Mouse (Mus musculus): ENCODE results near the gene Foxn1. TPM values are rescaled to one million over a fixed set of nuclear protein-coding genes. Genes with fewer than 3 reads are reported as not detected.

Foxn1 gene
- polyA plus RNA-seq (2015; fragmentation: Illumina TruSeq; extraction: RNeasy Lipid Tissue Mini Kit (QIAGEN cat#74804); ENCODE audit: insufficient read depth, low read depth, low replicate concordance) = not detected

GRCm38 (mm10) chr11:78386508-78387043 is at the start of gene Foxn1:
TSS of gene Foxn1 (minus strand) at chr11:78386558.

GRCm38 (mm10) chr11:78422055-78422819 is 35.9 kb upstream of the Foxn1 start, which contains the start of gene Slc13a2:
TSS of gene Slc13a2 (minus strand) at chr11:78422217.

GRCm38 (mm10) chr11:78343381-78344327 is 42.7 kb downstream of the Foxn1 start, which contains the start of gene Unc119:
TSS of gene Unc119 (plus strand) at chr11:78343482.

GRCm38 (mm10) chr11:78327634-78328511 is 58.5 kb downstream of the Foxn1 start, which contains the start of gene Pigs:
TSS of gene Pigs (plus strand) at chr11:78328415.

GRCm38 (mm10) chr11:78322860-78323259 is 63.5 kb downstream of the Foxn1 start, which contains the start of gene Aldoc:
TSS of gene Aldoc (plus strand) at chr11:78322968.

Other genes starting within 250 kb of the Foxn1 start
- 4.2 TPM for gene Traf4, start 221.0 kb downstream of the Foxn1 start, polyA plus RNA-seq (2015; fragmentation: Illumina TruSeq; extraction: RNeasy Lipid Tissue Mini Kit (QIAGEN cat#74804); ENCODE audit: insufficient read depth, low read depth, low replicate concordance)
- gene Nek8, start 209.9 kb downstream of the Foxn1 start, polyA plus RNA-seq (2015; fragmentation: Illumina TruSeq; extraction: RNeasy Lipid Tissue Mini Kit (QIAGEN cat#74804); ENCODE audit: insufficient read depth, low read depth, low replicate concordance) = 2.8 TPM
- gene Tlcd1, start 209.8 kb downstream of the Foxn1 start, polyA plus RNA-seq (2015; fragmentation: Illumina TruSeq; extraction: RNeasy Lipid Tissue Mini Kit (QIAGEN cat#74804); ENCODE audit: insufficient read depth, low read depth, low replicate concordance) = 4.9 TPM
- 699 TPM for gene Rpl23a, start 203.0 kb downstream of the Foxn1 start, polyA plus RNA-seq (2015; fragmentation: Illumina TruSeq; extraction: RNeasy Lipid Tissue Mini Kit (QIAGEN cat#74804); ENCODE audit: insufficient read depth, low read depth, low replicate concordance)
- 8.5 TPM for gene Rab34, start 198.1 kb downstream of the Foxn1 start, polyA plus RNA-seq (2015; fragmentation: Illumina TruSeq; extraction: RNeasy Lipid Tissue Mini Kit (QIAGEN cat#74804); ENCODE audit: insufficient read depth, low read depth, low replicate concordance)
- gene Proca1, start 193.2 kb downstream of the Foxn1 start, polyA plus RNA-seq (2015; fragmentation: Illumina TruSeq; extraction: RNeasy Lipid Tissue Mini Kit (QIAGEN cat#74804); ENCODE audit: insufficient read depth, low read depth, low replicate concordance) = 2.8 TPM
- 21.8 TPM for gene Sdf2, start 140.8 kb downstream of the Foxn1 start, polyA plus RNA-seq (2015; fragmentation: Illumina TruSeq; extraction: RNeasy Lipid Tissue Mini Kit (QIAGEN cat#74804); ENCODE audit: insufficient read depth, low read depth, low replicate concordance)
- 10.6 TPM for gene Supt6, start 140.6 kb downstream of the Foxn1 start, polyA plus RNA-seq (2015; fragmentation: Illumina TruSeq; extraction: RNeasy Lipid Tissue Mini Kit (QIAGEN cat#74804); ENCODE audit: insufficient read depth, low read depth, low replicate concordance)
- gene 2610507B11Rik, start 124.8 kb downstream of the Foxn1 start, polyA plus RNA-seq (2015; fragmentation: Illumina TruSeq; extraction: RNeasy Lipid Tissue Mini Kit (QIAGEN cat#74804); ENCODE audit: insufficient read depth, low read depth, low replicate concordance) = 29.5 TPM
- gene BC030499, start 95.7 kb downstream of the Foxn1 start, polyA plus RNA-seq (2015; fragmentation: Illumina TruSeq; extraction: RNeasy Lipid Tissue Mini Kit (QIAGEN cat#74804); ENCODE audit: insufficient read depth, low read depth, low replicate concordance) = not detected
- gene Spag5, start 85.0 kb downstream of the Foxn1 start, polyA plus RNA-seq (2015; fragmentation: Illumina TruSeq; extraction: RNeasy Lipid Tissue Mini Kit (QIAGEN cat#74804); ENCODE audit: insufficient read depth, low read depth, low replicate concordance) = not detected
- 1.1 TPM for gene Aldoc, start 63.6 kb downstream of the Foxn1 start, polyA plus RNA-seq (2015; fragmentation: Illumina TruSeq; extraction: RNeasy Lipid Tissue Mini Kit (QIAGEN cat#74804); ENCODE audit: insufficient read depth, low read depth, low replicate concordance)
- 7.7 TPM for gene Pigs, start 58.1 kb downstream of the Foxn1 start, polyA plus RNA-seq (2015; fragmentation: Illumina TruSeq; extraction: RNeasy Lipid Tissue Mini Kit (QIAGEN cat#74804); ENCODE audit: insufficient read depth, low read depth, low replicate concordance)
- gene Unc119, start 43.1 kb downstream of the Foxn1 start, polyA plus RNA-seq (2015; fragmentation: Illumina TruSeq; extraction: RNeasy Lipid Tissue Mini Kit (QIAGEN cat#74804); ENCODE audit: insufficient read depth, low read depth, low replicate concordance) = 3.8 TPM
- gene Slc13a2, start 35.7 kb upstream of the Foxn1 start, polyA plus RNA-seq (2015; fragmentation: Illumina TruSeq; extraction: RNeasy Lipid Tissue Mini Kit (QIAGEN cat#74804); ENCODE audit: insufficient read depth, low read depth, low replicate concordance) = not detected
- gene Slc46a1, start 79.1 kb upstream of the Foxn1 start, polyA plus RNA-seq (2015; fragmentation: Illumina TruSeq; extraction: RNeasy Lipid Tissue Mini Kit (QIAGEN cat#74804); ENCODE audit: insufficient read depth, low read depth, low replicate concordance) = 2.1 TPM
- gene Sarm1, start 111.2 kb upstream of the Foxn1 start, polyA plus RNA-seq (2015; fragmentation: Illumina TruSeq; extraction: RNeasy Lipid Tissue Mini Kit (QIAGEN cat#74804); ENCODE audit: insufficient read depth, low read depth, low replicate concordance) = 2.0 TPM
- 22.4 TPM for gene Vtn, start 112.5 kb upstream of the Foxn1 start, polyA plus RNA-seq (2015; fragmentation: Illumina TruSeq; extraction: RNeasy Lipid Tissue Mini Kit (QIAGEN cat#74804); ENCODE audit: insufficient read depth, low read depth, low replicate concordance)
- not detected for gene Sebox, start 116.9 kb upstream of the Foxn1 start, polyA plus RNA-seq (2015; fragmentation: Illumina TruSeq; extraction: RNeasy Lipid Tissue Mini Kit (QIAGEN cat#74804); ENCODE audit: insufficient read depth, low read depth, low replicate concordance)
- gene Tmem199, start 125.6 kb upstream of the Foxn1 start, polyA plus RNA-seq (2015; fragmentation: Illumina TruSeq; extraction: RNeasy Lipid Tissue Mini Kit (QIAGEN cat#74804); ENCODE audit: insufficient read depth, low read depth, low replicate concordance) = 4.0 TPM
- gene Poldip2, start 125.6 kb upstream of the Foxn1 start, polyA plus RNA-seq (2015; fragmentation: Illumina TruSeq; extraction: RNeasy Lipid Tissue Mini Kit (QIAGEN cat#74804); ENCODE audit: insufficient read depth, low read depth, low replicate concordance) = 12.8 TPM
- gene Tnfaip1, start 149.8 kb upstream of the Foxn1 start, polyA plus RNA-seq (2015; fragmentation: Illumina TruSeq; extraction: RNeasy Lipid Tissue Mini Kit (QIAGEN cat#74804); ENCODE audit: insufficient read depth, low read depth, low replicate concordance) = 11.8 TPM
- 65.8 TPM for gene Ift20, start 149.8 kb upstream of the Foxn1 start, polyA plus RNA-seq (2015; fragmentation: Illumina TruSeq; extraction: RNeasy Lipid Tissue Mini Kit (QIAGEN cat#74804); ENCODE audit: insufficient read depth, low read depth, low replicate concordance)
- 164 TPM for gene Tmem97, start 164.2 kb upstream of the Foxn1 start, polyA plus RNA-seq (2015; fragmentation: Illumina TruSeq; extraction: RNeasy Lipid Tissue Mini Kit (QIAGEN cat#74804); ENCODE audit: insufficient read depth, low read depth, low replicate concordance)

All from pancreas, adult 10 weeks (tissue).